Mouse (Mus musculus): ENCODE measurements around the gene Hmcn1.

- TF ChIP-seq POLR2A (IDR thresholded peaks at IDR 0.05; ENCODE audit: control insufficient read depth in 1 of 2, insufficient read depth in 1 of 2, low read depth in 1 of 2, low read length in 2 of 2, poor library complexity in 1 of 2) (no peak), RCOR1 (IDR thresholded peaks at IDR 0.05; ENCODE audit: low read depth, low read length) (no peak), CTCF (IDR thresholded peaks at IDR 0.05 in 2 of 3, conservative IDR thresholded peaks at IDR 0.05 in 1 of 3; ENCODE audit: control insufficient read depth in 1 of 3, insufficient read depth in 1 of 3, low read depth in 2 of 3, low read length in 3 of 3, poor library complexity in 1 of 3, severe bottlenecking in 1 of 3) (peak in 2 of 3 experiments; percentile 4 to 14; a peak in 1 of 6 replicates), ELF1 (IDR thresholded peaks at IDR 0.05; ENCODE audit: low read depth, low read length) (no peak), MYC (IDR thresholded peaks at IDR 0.05; ENCODE audit: low read depth, low read length) (no peak), MAFK (IDR thresholded peaks at IDR 0.05; ENCODE audit: borderline replicate concordance, low read depth, low read length) (no peak), EP300 (IDR thresholded peaks at IDR 0.05; ENCODE audit: low read depth in 1 of 2, low read length in 2 of 2) (no peak), ETS1 (IDR thresholded peaks at IDR 0.05; ENCODE audit: low read depth, low read length) (no peak), KAT2A (conservative IDR thresholded peaks at IDR 0.05; ENCODE audit: low read depth, low read length) (no peak), MYB (IDR thresholded peaks at IDR 0.05; ENCODE audit: low read depth, low read length) (no peak)
Observed at GRCm38 (mm10) chr1:150993162-150994064, at the start of gene Hmcn1.
